Mouse (Mus musculus) adrenal gland, postnatal 0 days (tissue): ENCODE data around the gene Creld1. TPM values are rescaled to one million over a fixed set of nuclear protein-coding genes. Genes with fewer than 3 reads are reported as not detected.

Experiments
- microRNA-seq: library from miRNA; unstranded; fragments of <30 nt; microRNA quantifications from one replicate; pipeline ENCODE4, GENCODE M21; 2016; ENCODE audit warnings: borderline replicate concordance; ENCODE audit not compliant: insufficient number of aligned reads
- polyA plus RNA-seq: library from polyadenylated mRNA; unstranded; fragments of >200 nt; fragmentation: Nextera tagmentation; extraction: Ambion mirVana; gene quantifications from 2 replicates; pipeline ENCODE4 v1.2.1, GENCODE M21; 2015

Gene Creld1
- 26.5 and 32.6 TPM in 2 replicates for polyA plus RNA-seq

GRCm38 (mm10) chr6:113483100-113483615, at the start of gene Creld1:
Gene Creld1 (plus strand): TSS chr6:113483297.

GRCm38 (mm10) chr6:113435664-113436205, 47.4 kb upstream of the Creld1 start, which contains the start of gene Cidec:
Gene Cidec (minus strand): TSS chr6:113435760.

GRCm38 (mm10) chr6:113442442-113443090, 40.5 kb upstream of the Creld1 start, which contains the start of gene Jagn1:
Gene Jagn1 (plus strand): TSS chr6:113442569.

GRCm38 (mm10) chr6:113457952-113458534, 25.1 kb upstream of the Creld1 start, which contains the start of gene Il17re:
Gene Il17re (plus strand): TSS chr6:113458484.

GRCm38 (mm10) chr6:113471297-113471936, 11.7 kb upstream of the Creld1 start, which contains the start of gene Il17rc:
Gene Il17rc (plus strand): TSS chr6:113471427.

GRCm38 (mm10) chr6:113501388-113502084, 18.4 kb downstream of the Creld1 start, which contains the start of gene Prrt3:
Gene Prrt3 (minus strand): TSS chr6:113501931.

GRCm38 (mm10) chr6:113530932-113531839, 48.1 kb downstream of the Creld1 start, which contains the start of the genes Emc3 and Fancd2:
Gene Emc3 (minus strand): TSS chr6:113531652.
Gene Fancd2 (plus strand): TSS chr6:113531682.

Small RNA genes lying within 50 kb of the gene (microRNA-seq; reads per million reads assigned to microRNA genes)
- not detected for gene Gm23365

Other genes starting within 250 kb of the Creld1 start
- 30.8 and 32.0 TPM in 2 replicates for gene Mtmr14, start 245.5 kb upstream of the Creld1 start, polyA plus RNA-seq
- gene Cpne9, start 201.0 kb upstream of the Creld1 start, polyA plus RNA-seq, result 0.11 TPM in 2 replicates
- 7.2 and 9.8 TPM in 2 replicates for gene Brpf1, start 176.2 kb upstream of the Creld1 start, polyA plus RNA-seq
- 12.6 and 15.8 TPM in 2 replicates for gene Ogg1, start 156.3 kb upstream of the Creld1 start, polyA plus RNA-seq
- gene Camk1, start 139.3 kb upstream of the Creld1 start, polyA plus RNA-seq, result 101 and 105 TPM in 2 replicates
- 28.2 and 43.4 TPM in 2 replicates for gene Tada3, start 105.4 kb upstream of the Creld1 start, polyA plus RNA-seq
- gene Arpc4, start 105.2 kb upstream of the Creld1 start, polyA plus RNA-seq, result 282 and 330 TPM in 2 replicates
- gene Ttll3, start 94.0 kb upstream of the Creld1 start, polyA plus RNA-seq, result 1.4 and 1.8 TPM in 2 replicates
- 8.8 and 15.2 TPM in 2 replicates for gene Rpusd3, start 64.0 kb upstream of the Creld1 start, polyA plus RNA-seq
- gene Cidec, start 47.5 kb upstream of the Creld1 start, polyA plus RNA-seq, result 1.2 and 2.2 TPM in 2 replicates
- 62.6 and 65.0 TPM in 2 replicates for gene Jagn1, start 40.7 kb upstream of the Creld1 start, polyA plus RNA-seq
- 2.0 and 2.7 TPM in 2 replicates for gene Il17re, start 24.8 kb upstream of the Creld1 start, polyA plus RNA-seq
- gene Il17rc, start 11.9 kb upstream of the Creld1 start, polyA plus RNA-seq, result 16.6 and 22.4 TPM in 2 replicates
- gene Prrt3, start 18.6 kb downstream of the Creld1 start, polyA plus RNA-seq, result 0.62 and 0.69 TPM in 2 replicates
- 107 and 145 TPM in 2 replicates for gene Emc3, start 48.4 kb downstream of the Creld1 start, polyA plus RNA-seq
- 2.4 and 3.5 TPM in 2 replicates for gene Fancd2, start 48.4 kb downstream of the Creld1 start, polyA plus RNA-seq
- 0.49 and 0.65 TPM in 2 replicates for gene Fancd2os, start 117.4 kb downstream of the Creld1 start, polyA plus RNA-seq
- 300 and 360 TPM in 2 replicates for gene Brk1, start 121.5 kb downstream of the Creld1 start, polyA plus RNA-seq
- gene Vhl, start 140.7 kb downstream of the Creld1 start, polyA plus RNA-seq, result 37.0 and 43.4 TPM in 2 replicates
- gene Irak2, start 155.2 kb downstream of the Creld1 start, polyA plus RNA-seq, result 5.2 and 6.3 TPM in 2 replicates
- 0.47 and 0.94 TPM in 2 replicates for gene Tatdn2, start 213.8 kb downstream of the Creld1 start, polyA plus RNA-seq
- 0.47 and 1.7 TPM in 2 replicates for gene Ghrl, start 236.6 kb downstream of the Creld1 start, polyA plus RNA-seq